In genomic region chr5:120953974-120954373, GRCm38 (mm10) we compare ENCODE assay signal across 9 mouse cellular contexts. TPM values are rescaled to one million over a fixed set of nuclear protein-coding genes. Genes with fewer than 3 reads are reported as not detected.
DNase-seq lines count a peak whose midpoint lies in the region; ATAC-seq and TF ChIP-seq lines count a peak whose summit lies in the region.
"Had no signal": no experiment of that assay in that cellular context is flagged by ENCODE, and none has a peak within 500 bp of the region (broad histone marks: within the 10 kb centered on the region; RNA-seq: fewer than 3 reads in every experiment).

No protein-coding gene starts in this region.

- no peaks in the 10 kb centered on the region for H3K27me3 ChIP-seq in hindbrain, embryonic 10.5 days (ENCODE audit: insufficient read depth, poor library complexity, severe bottlenecking)
- H3K27me3 ChIP-seq in hindbrain, embryonic 13.5 days, result peaks cover 11% of the 10 kb centered on the region; the same call in 1 of the 2 replicates
- no peaks in the 10 kb centered on the region for H3K27me3 ChIP-seq in thymus, adult 2 months (ENCODE audit: control insufficient read depth, insufficient read depth, low read length)
- H3K27me3 ChIP-seq in splenic B cell, adult 2 months (ENCODE audit: control insufficient read depth, insufficient read depth, low read length, poor library complexity, severe bottlenecking), result no peaks in the 10 kb centered on the region
- H3K27me3 ChIP-seq in heart, embryonic 11.5 days (ENCODE audit: control insufficient read depth, insufficient read depth, low read length), result no peaks in the 10 kb centered on the region

- DNase-seq in hindbrain, embryonic 10.5 days (ENCODE audit: low spot score), result peak; percentile 59
- DNase-seq in thymus, adult 2 months, result peak; percentile 15
- no peak for DNase-seq in thymus, adult 18-20 months
- peak; percentile 83 for DNase-seq in cerebellum, postnatal 14 days
- peak; percentile 51 to 76 for DNase-seq in layer of hippocampus, postnatal 25 days (ENCODE audit: extremely low spot score in 1 of 2, low spot score in 1 of 2)
- peak; percentile 71 for DNase-seq in splenic B cell, adult 2 months (ENCODE audit: low read depth, low spot score)

- ATAC-seq in hindbrain, embryonic 13.5 days (ENCODE audit: low FRiP score), result no peak
- no peak for ATAC-seq in heart, embryonic 11.5 days (replicated peaks; ENCODE audit: insufficient number of reproducible peaks, low FRiP score, low TSS enrichment)

- H3K27ac ChIP-seq in hindbrain, embryonic 10.5 days, result no peak overlapping the region
- H3K27ac ChIP-seq in hindbrain, embryonic 13.5 days, result no peak overlapping the region
- no peak overlapping the region for H3K27ac ChIP-seq in thymus, adult 2 months (ENCODE audit: control insufficient read depth, insufficient read depth, low read length)
- H3K27ac ChIP-seq in heart, embryonic 11.5 days (ENCODE audit: low read depth, low read length), result no peak overlapping the region

- no peak overlapping the region for H3K9ac ChIP-seq in hindbrain, embryonic 13.5 days
- no peak overlapping the region for H3K9ac ChIP-seq in heart, embryonic 11.5 days (ENCODE audit: low read depth, low read length)

- TF ChIP-seq POLR2A in thymus, adult 2 months (IDR thresholded peaks at IDR 0.05; ENCODE audit: control insufficient read depth, extremely low read depth, insufficient read depth, low read length, poor library complexity), result no peak

- 0 out of 2 replicates have a peak, but pooled peaks cover 5% of the 10 kb centered on the region for H3K4me1 ChIP-seq in hindbrain, embryonic 10.5 days (replicated peaks)
- no peaks in the 10 kb centered on the region for H3K4me1 ChIP-seq in hindbrain, embryonic 13.5 days (replicated peaks)
- no peaks in the 10 kb centered on the region for H3K4me1 ChIP-seq in thymus, adult 2 months (replicated peaks; ENCODE audit: control insufficient read depth, insufficient read depth, low read length)
- no peaks in the 10 kb centered on the region for H3K4me1 ChIP-seq in heart, embryonic 11.5 days (ENCODE audit: control insufficient read depth, insufficient read depth, low read length)

- H3K4me2 ChIP-seq in hindbrain, embryonic 13.5 days, result no peak overlapping the region
- no peak overlapping the region for H3K4me2 ChIP-seq in heart, embryonic 11.5 days

- TF ChIP-seq CTCF in thymus, adult 2 months (IDR thresholded peaks at IDR 0.05; ENCODE audit: borderline replicate concordance, control insufficient read depth, extremely low read depth, insufficient read depth, low read length, poor library complexity), result 0 out of 2 replicates have a peak, but pooled peaks have one; percentile 10

- H3K9me3 ChIP-seq in hindbrain, embryonic 10.5 days, result no peaks in the 10 kb centered on the region
- no peaks in the 10 kb centered on the region for H3K9me3 ChIP-seq in hindbrain, embryonic 13.5 days
- H3K9me3 ChIP-seq in heart, embryonic 11.5 days (replicated peaks; ENCODE audit: control insufficient read depth, low read length), result no peaks in the 10 kb centered on the region

- H3K4me3 ChIP-seq in hindbrain, embryonic 10.5 days, result no peak overlapping the region
- H3K4me3 ChIP-seq in hindbrain, embryonic 13.5 days, result no peak overlapping the region
- no peak overlapping the region for H3K4me3 ChIP-seq in thymus, adult 2 months (ENCODE audit: control insufficient read depth, insufficient read depth, low read length)
- no peak overlapping the region for H3K4me3 ChIP-seq in heart, embryonic 11.5 days (ENCODE audit: low read depth, low read length)

- WGBS in hindbrain, embryonic 10.5 days, result 19% methylated on average over 5 of the region's 5 CpGs
- WGBS in hindbrain, embryonic 13.5 days, result 24% methylated on average over 5 of the region's 5 CpGs
- 15% methylated on average over 5 of the region's 5 CpGs for WGBS in thymus, adult 2 months
- 16% methylated on average over 5 of the region's 5 CpGs for WGBS in heart, embryonic 11.5 days (ENCODE audit: insufficient replicate concordance)

- no peaks in the 10 kb centered on the region for H3K36me3 ChIP-seq in hindbrain, embryonic 10.5 days
- H3K36me3 ChIP-seq in hindbrain, embryonic 13.5 days, result peaks cover 12% of the 10 kb centered on the region; the same call in 1 of the 2 replicates
- no peaks in the 10 kb centered on the region for H3K36me3 ChIP-seq in thymus, adult 2 months (ENCODE audit: control insufficient read depth, insufficient read depth, low read length)
- H3K36me3 ChIP-seq in splenic B cell, adult 2 months (ENCODE audit: control insufficient read depth, insufficient read depth, low read length, poor library complexity, severe bottlenecking), result no peaks in the 10 kb centered on the region
- no peaks in the 10 kb centered on the region for H3K36me3 ChIP-seq in heart, embryonic 11.5 days (ENCODE audit: control insufficient read depth, insufficient read depth, low read length)

RNA-seq across cellular contexts. Expression of gene Oas1d, which starts 39.6 kb away (rescaled TPM):
- polyA plus RNA-seq in hindbrain, embryonic 10.5 days (2016; fragmentation: Nextera tagmentation; extraction: Ambion mirVana), result not detected in 2 replicates
- not detected in 2 replicates for polyA plus RNA-seq in hindbrain, embryonic 13.5 days (2015; fragmentation: Nextera tagmentation; extraction: Ambion mirVana)
- polyA plus RNA-seq in thymus, adult 2 months (2012; rRNA removed), result 0.74 TPM in 2 replicates
- not detected for total RNA-seq in layer of hippocampus, postnatal 25 days (2021)
- polyA plus RNA-seq in heart, embryonic 11.5 days (2014; fragmentation: Nextera tagmentation; extraction: Ambion mirVana), result not detected in 2 replicates
- polyA plus RNA-seq: myocyte had no signal

RNA-seq across cellular contexts. Expression of gene Oas1a, which starts 46.7 kb away (rescaled TPM):
- polyA plus RNA-seq in hindbrain, embryonic 10.5 days (2016; fragmentation: Nextera tagmentation; extraction: Ambion mirVana), result 0.85 and 1.1 TPM in 2 replicates
- polyA plus RNA-seq in hindbrain, embryonic 13.5 days (2015; fragmentation: Nextera tagmentation; extraction: Ambion mirVana), result 0.49 and 0.85 TPM in 2 replicates
- polyA plus RNA-seq in thymus, adult 2 months (2012; rRNA removed), result 15.7 and 21.1 TPM in 2 replicates
- total RNA-seq in layer of hippocampus, postnatal 25 days (2021), result under 1 TPM; 0.26 to 0.27 TPM
- polyA plus RNA-seq in heart, embryonic 11.5 days (2014; fragmentation: Nextera tagmentation; extraction: Ambion mirVana), result 0.24 TPM in 1 of 2 replicates, not detected in the other

RNA-seq across cellular contexts. Expression of gene Rph3a, which starts 55.9 kb away (rescaled TPM):
- 0.30 and 2.2 TPM in 2 replicates for polyA plus RNA-seq in hindbrain, embryonic 10.5 days (2016; fragmentation: Nextera tagmentation; extraction: Ambion mirVana)
- polyA plus RNA-seq in hindbrain, embryonic 13.5 days (2015; fragmentation: Nextera tagmentation; extraction: Ambion mirVana), result 15.0 and 16.1 TPM in 2 replicates
- polyA plus RNA-seq in thymus, adult 2 months (2012; rRNA removed), result 0.23 and 0.26 TPM in 2 replicates
- 100 to 1,000 TPM; 203 to 233 TPM for total RNA-seq in layer of hippocampus, postnatal 25 days (2021)
- not detected in 2 replicates for polyA plus RNA-seq in heart, embryonic 11.5 days (2014; fragmentation: Nextera tagmentation; extraction: Ambion mirVana)

Comparison
In these comparisons a context has a peak if more than half of its experiments do, and no peak if none do; other contexts are left out.
1. DNase-seq: peak in hindbrain, embryonic 10.5 days (single experiment), thymus, adult 2 months (single experiment), cerebellum, postnatal 14 days (2 of 2), layer of hippocampus, postnatal 25 days (2 of 2) and splenic B cell, adult 2 months (single experiment); none in thymus, adult 18-20 months (0 of 2).